Mouse (Mus musculus): ENCODE measurements around the gene 9130213A22Rik. TPM values are rescaled to one million over a fixed set of nuclear protein-coding genes. Genes with fewer than 3 reads are reported as not detected.

Gene 9130213A22Rik
- polyA plus RNA-seq, 1 experiment = 1.3 TPM

- no peak for TF ChIP-seq GATA1 (IDR thresholded peaks at IDR 0.05; ENCODE audit: borderline replicate concordance, low read length)
- no peak for TF ChIP-seq FLI1 (IDR thresholded peaks at IDR 0.05; ENCODE audit: low read length)
- peaks cover 53% of the 10 kb centered on the region for H3K4me1 ChIP-seq
- no peaks in the 10 kb centered on the region for H3K36me3 ChIP-seq (replicated peaks; ENCODE audit: low read length)
These were observed 43.5 kb downstream of the 9130213A22Rik start for GRCm38 (mm10) chr11:69078805-69079438.

GRCm38 (mm10) chr11:69078041-69078440, 44.3 kb downstream of the 9130213A22Rik start:
- no peaks in the 10 kb centered on the region for H3K36me3 ChIP-seq (replicated peaks; ENCODE audit: low read length)
- H3K9me3 ChIP-seq = no peaks in the 10 kb centered on the region
- no peak overlapping the region for H3K4me3 ChIP-seq (replicated peaks)
- TF ChIP-seq GATA1 (IDR thresholded peaks at IDR 0.05; ENCODE audit: borderline replicate concordance, low read length) (no peak), FLI1 (IDR thresholded peaks at IDR 0.05; ENCODE audit: low read length) (no peak)
- H3K4me1 ChIP-seq = peaks cover 61% of the 10 kb centered on the region
- peaks cover 3% of the 10 kb centered on the region for H3K27me3 ChIP-seq (replicated peaks)

More at GRCm38 (mm10) chr11:69078805-69079438, 43.5 kb downstream of the 9130213A22Rik start:
- H3K9me3 ChIP-seq = peaks cover 4% of the 10 kb centered on the region; the same call in 1 of the 2 replicates
- H3K27me3 ChIP-seq (replicated peaks) = peaks cover 7% of the 10 kb centered on the region
- peak overlapping the region; percentile 56 for H3K4me3 ChIP-seq (replicated peaks)

GRCm38 (mm10) chr11:69077316-69077715, 45.1 kb downstream of the 9130213A22Rik start:
- Histone ChIP-seq H3K4me1 (peaks cover 66% of the 10 kb centered on the region), H3K9me3 (no peaks in the 10 kb centered on the region), H3K27me3 (replicated peaks) (peaks cover 3% of the 10 kb centered on the region), H3K4me3 (replicated peaks) (no peak overlapping the region), H3K36me3 (replicated peaks; ENCODE audit: low read length) (no peaks in the 10 kb centered on the region)
- TF ChIP-seq GATA1 (IDR thresholded peaks at IDR 0.05; ENCODE audit: borderline replicate concordance, low read length) (no peak), FLI1 (IDR thresholded peaks at IDR 0.05; ENCODE audit: low read length) (no peak)

- H3K4me1 ChIP-seq = peaks cover 73% of the 10 kb centered on the region
- TF ChIP-seq FLI1 (IDR thresholded peaks at IDR 0.05; ENCODE audit: low read length) (no peak), GATA1 (IDR thresholded peaks at IDR 0.05; ENCODE audit: borderline replicate concordance, low read length) (no peak)
These were observed 45.8 kb downstream of the 9130213A22Rik start for GRCm38 (mm10) chr11:69076572-69076971.

GRCm38 (mm10) chr11:69075764-69076479, 46.5 kb downstream of the 9130213A22Rik start:
- Histone ChIP-seq H3K4me1 (peaks cover 80% of the 10 kb centered on the region), H3K9me3 (no peaks in the 10 kb centered on the region), H3K4me3 (replicated peaks) (no peak overlapping the region), H3K27me3 (replicated peaks) (no peaks in the 10 kb centered on the region), H3K36me3 (replicated peaks; ENCODE audit: low read length) (no peaks in the 10 kb centered on the region)
- TF ChIP-seq GATA1 (IDR thresholded peaks at IDR 0.05; ENCODE audit: borderline replicate concordance, low read length) = no peak
- TF ChIP-seq FLI1 (IDR thresholded peaks at IDR 0.05; ENCODE audit: low read length) = no peak

More at GRCm38 (mm10) chr11:69076572-69076971, 45.8 kb downstream of the 9130213A22Rik start:
- Histone ChIP-seq H3K27me3 (replicated peaks) (peaks cover 2% of the 10 kb centered on the region), H3K4me3 (replicated peaks) (no peak overlapping the region), H3K9me3 (no peaks in the 10 kb centered on the region), H3K36me3 (replicated peaks; ENCODE audit: low read length) (no peaks in the 10 kb centered on the region)

- Histone ChIP-seq H3K9me3 (no peaks in the 10 kb centered on the region), H3K27me3 (replicated peaks) (no peaks in the 10 kb centered on the region), H3K4me3 (replicated peaks) (no peak overlapping the region), H3K36me3 (replicated peaks; ENCODE audit: low read length) (no peaks in the 10 kb centered on the region), H3K4me1 (peaks cover 81% of the 10 kb centered on the region)
- TF ChIP-seq GATA1 (IDR thresholded peaks at IDR 0.05; ENCODE audit: borderline replicate concordance, low read length) = no peak
- no peak for TF ChIP-seq FLI1 (IDR thresholded peaks at IDR 0.05; ENCODE audit: low read length)
These were observed 47.7 kb downstream of the 9130213A22Rik start for GRCm38 (mm10) chr11:69074776-69075069.

- Histone ChIP-seq H3K36me3 (replicated peaks; ENCODE audit: low read length) (no peaks in the 10 kb centered on the region), H3K4me3 (replicated peaks) (peak overlapping the region; percentile 65), H3K9me3 (no peaks in the 10 kb centered on the region), H3K4me1 (peaks cover 86% of the 10 kb centered on the region), H3K27me3 (replicated peaks) (no peaks in the 10 kb centered on the region)
- TF ChIP-seq FLI1 (IDR thresholded peaks at IDR 0.05; ENCODE audit: low read length) = no peak
- no peak for TF ChIP-seq GATA1 (IDR thresholded peaks at IDR 0.05; ENCODE audit: borderline replicate concordance, low read length)
These were observed 48.2 kb downstream of the 9130213A22Rik start for GRCm38 (mm10) chr11:69073951-69074775.

- H3K27me3 ChIP-seq (replicated peaks) = no peaks in the 10 kb centered on the region
- TF ChIP-seq FLI1 (IDR thresholded peaks at IDR 0.05; ENCODE audit: low read length) (no peak), GATA1 (IDR thresholded peaks at IDR 0.05; ENCODE audit: borderline replicate concordance, low read length) (peak; percentile 100)
- no peaks in the 10 kb centered on the region for H3K9me3 ChIP-seq
- H3K36me3 ChIP-seq (replicated peaks; ENCODE audit: low read length) = no peaks in the 10 kb centered on the region
- peaks cover 77% of the 10 kb centered on the region for H3K4me1 ChIP-seq
- H3K4me3 ChIP-seq (replicated peaks) = peak overlapping the region; percentile 88
These were observed 49.1 kb downstream of the 9130213A22Rik start for GRCm38 (mm10) chr11:69073065-69073888.

GRCm38 (mm10) chr11:69072666-69073064, 49.7 kb downstream of the 9130213A22Rik start:
- TF ChIP-seq GATA1 (IDR thresholded peaks at IDR 0.05; ENCODE audit: borderline replicate concordance, low read length) (no peak), FLI1 (IDR thresholded peaks at IDR 0.05; ENCODE audit: low read length) (no peak)
- Histone ChIP-seq H3K4me3 (replicated peaks) (peak overlapping the region; percentile 88), H3K27me3 (replicated peaks) (no peaks in the 10 kb centered on the region), H3K4me1 (peaks cover 73% of the 10 kb centered on the region), H3K9me3 (no peaks in the 10 kb centered on the region), H3K36me3 (replicated peaks; ENCODE audit: low read length) (no peaks in the 10 kb centered on the region)

Data from megakaryocyte, embryonic 14.5 days (primary cell).